Mouse (Mus musculus) embryonic facial prominence, embryonic 15.5 days (tissue): ENCODE measurements around the gene Cdh16. TPM values are rescaled to one million over a fixed set of nuclear protein-coding genes. Genes with fewer than 3 reads are reported as not detected.
A peak's percentile ranks its signal among the peaks of the same experiment; 100 is the strongest.
"Not testable (repeated sequence)": the region's sequence is repeated elsewhere in the genome, so short reads cannot be mapped to it uniquely, and the experiment has no call there.

Source experiments
- ATAC-seq: fragments of 200-750 bp; cut with Nextera tagmentation; 2 replicates; pipeline ENCODE4 v1.8.0; 2017; ENCODE audit warnings: low read depth, moderate TSS enrichment; ENCODE audit not compliant: insufficient number of reproducible peaks, low FRiP score, low TSS enrichment
- H3K27ac ChIP-seq: fragments of 300-500 bp; sonication (generic); replicated peaks from 2 replicates; pipeline ENCODE4 v1.5.1; 2015; ENCODE audit warnings: mild to moderate bottlenecking, inconsistent platforms
- H3K27me3 ChIP-seq: fragments of 300-500 bp; sonication (generic); 2 replicates; pipeline ENCODE4 v1.6.1; 2015; ENCODE audit warnings: inconsistent platforms
- H3K36me3 ChIP-seq: fragments of 300-500 bp; sonication (generic); 2 replicates; pipeline ENCODE4 v1.6.1; 2015; ENCODE audit warnings: mild to moderate bottlenecking, inconsistent platforms
- H3K4me1 ChIP-seq: fragments of 300-500 bp; sonication (generic); 2 replicates; pipeline ENCODE4 v1.6.1; 2015; ENCODE audit warnings: inconsistent platforms
- H3K4me2 ChIP-seq: fragments of 300-500 bp; sonication (generic); replicated peaks from 2 replicates; pipeline ENCODE4 v1.6.1; 2015; ENCODE audit warnings: mild to moderate bottlenecking, inconsistent platforms
- H3K4me3 ChIP-seq: fragments of 300-500 bp; sonication (generic); replicated peaks from 2 replicates; pipeline ENCODE4 v1.5.1; 2015; ENCODE audit warnings: mild to moderate bottlenecking, inconsistent platforms
- H3K9ac ChIP-seq: fragments of 300-500 bp; sonication (generic); 2 replicates; pipeline ENCODE4 v1.6.1; 2015; ENCODE audit warnings: inconsistent platforms
- H3K9me3 ChIP-seq: fragments of 300-500 bp; sonication (generic); replicated peaks from 2 replicates; pipeline ENCODE4 v1.6.1; 2016; ENCODE audit warnings: inconsistent platforms
- WGBS: fragments of 180-500 bp; shearing (Covaris S2); methylation state at CpG from one replicate; pipeline ENCODE4 v1.1.7; 2015; 5-methylcytosine and 5-hydroxymethylcytosine counted together
- polyA plus RNA-seq: library from polyadenylated mRNA; unstranded; fragments of >200 nt; fragmentation: Nextera tagmentation; extraction: Ambion mirVana; gene quantifications from 2 replicates; pipeline ENCODE4 v1.2.1, GENCODE M21; 2015

The Cdh16 gene
- 0.40 TPM in 1 of 2 replicates, not detected in the other for polyA plus RNA-seq

GRCm38 (mm10) chr8:104624161-104624560, at the start of gene Cdh16:
TSS of gene Cdh16 (minus strand) at chr8:104624396.
- no peak within 1 kb of the TSS for H3K9ac ChIP-seq
- no peak within 1 kb of the TSS for H3K4me2 ChIP-seq
- H3K27me3 ChIP-seq = peaks cover 2% of the 10 kb centered on the region; the same call in 1 of the 2 replicates
- WGBS = 70% methylated on average over 6 of the region's 6 CpGs
- ATAC-seq = no peak
- H3K4me3 ChIP-seq = no peak within 1 kb of the TSS
- H3K27ac ChIP-seq = no peak within 1 kb of the TSS
- H3K9me3 ChIP-seq = no peaks in the 10 kb centered on the region
- H3K36me3 ChIP-seq = no peaks in the 10 kb centered on the region
- no peaks in the 10 kb centered on the region for H3K4me1 ChIP-seq

GRCm38 (mm10) chr8:104655614-104656013, 31.4 kb upstream of the Cdh16 start:
- Histone ChIP-seq H3K9ac (no peak overlapping the region), H3K4me3 (no peak overlapping the region), H3K9me3 (no peaks in the 10 kb centered on the region), H3K27ac (no peak overlapping the region), H3K27me3 (no peaks in the 10 kb centered on the region), H3K4me2 (no peak overlapping the region), H3K36me3 (no peaks in the 10 kb centered on the region), H3K4me1 (no peaks in the 10 kb centered on the region)
- no peak for ATAC-seq
- 71% methylated on average over 4 of the region's 4 CpGs for WGBS

- Histone ChIP-seq H3K4me3 (no peak overlapping the region), H3K9ac (no peak overlapping the region), H3K4me1 (no peaks in the 10 kb centered on the region), H3K4me2 (no peak overlapping the region), H3K27me3 (no peaks in the 10 kb centered on the region), H3K36me3 (no peaks in the 10 kb centered on the region), H3K27ac (no peak overlapping the region), H3K9me3 (no peaks in the 10 kb centered on the region)
- no peak for ATAC-seq
- 1% methylated on average over 3 of the region's 3 CpGs for WGBS
These were observed 30.8 kb upstream of the Cdh16 start for GRCm38 (mm10) chr8:104654984-104655383.

GRCm38 (mm10) chr8:104644187-104644586, 20.0 kb upstream of the Cdh16 start:
- WGBS = 72% methylated on average over 3 of the region's 3 CpGs
- not testable (repeated sequence) for H3K27me3 ChIP-seq, H3K9ac ChIP-seq, ATAC-seq, H3K36me3 ChIP-seq, H3K9me3 ChIP-seq, H3K4me3 ChIP-seq, H3K4me2 ChIP-seq, H3K27ac ChIP-seq
- H3K4me1 ChIP-seq = peaks cover 18% of the 10 kb centered on the region

- WGBS = 65% methylated on average over 6 of the region's 6 CpGs
These were observed 18.1 kb upstream of the Cdh16 start for GRCm38 (mm10) chr8:104642324-104642654.

GRCm38 (mm10) chr8:104641426-104642323, 17.5 kb upstream of the Cdh16 start, which contains the start of gene Ciao2b:
TSS of gene Ciao2b (minus strand) at chr8:104641965.
- peak within 1 kb of the TSS; percentile 52; the same call in 1 of the 2 replicates for H3K27ac ChIP-seq
- H3K27me3 ChIP-seq = no peaks in the 10 kb centered on the region
- peak within 1 kb of the TSS; percentile 65 for H3K4me3 ChIP-seq
- peak; percentile 92 for ATAC-seq
- peaks cover 17% of the 10 kb centered on the region; the same call in 1 of the 2 replicates for H3K36me3 ChIP-seq
- no peaks in the 10 kb centered on the region for H3K9me3 ChIP-seq
- under 1% methylated on average over 66 of the region's 66 CpGs for WGBS
- peaks cover 18% of the 10 kb centered on the region for H3K4me1 ChIP-seq
- H3K9ac ChIP-seq = peak within 1 kb of the TSS; percentile 75
- H3K4me2 ChIP-seq = peak within 1 kb of the TSS; percentile 89

More at GRCm38 (mm10) chr8:104642324-104642654, 18.1 kb upstream of the Cdh16 start:
- Histone ChIP-seq H3K4me2 (peak overlapping the region; percentile 89), H3K9ac (peak overlapping the region; percentile 75; the same call in 1 of the 2 replicates), H3K4me3 (peak overlapping the region; percentile 65), H3K9me3 (no peaks in the 10 kb centered on the region), H3K27me3 (no peaks in the 10 kb centered on the region), H3K36me3 (peaks cover 17% of the 10 kb centered on the region; the same call in 1 of the 2 replicates), H3K4me1 (peaks cover 18% of the 10 kb centered on the region), H3K27ac (no peak overlapping the region)
- no peak for ATAC-seq

- H3K4me3 ChIP-seq = peak overlapping the region; percentile 65
- H3K27me3 ChIP-seq = no peaks in the 10 kb centered on the region
- 6% methylated on average over 25 of the region's 25 CpGs for WGBS
- H3K9me3 ChIP-seq = no peaks in the 10 kb centered on the region
- H3K27ac ChIP-seq = 0 out of 2 replicates have a peak overlapping the region, but pooled peaks have one; percentile 52
- peaks cover 17% of the 10 kb centered on the region; the same call in 1 of the 2 replicates for H3K36me3 ChIP-seq
- peaks cover 18% of the 10 kb centered on the region for H3K4me1 ChIP-seq
- H3K9ac ChIP-seq = peak overlapping the region; percentile 75
- H3K4me2 ChIP-seq = peak overlapping the region; percentile 89
- ATAC-seq = no peak
These were observed 16.7 kb upstream of the Cdh16 start for GRCm38 (mm10) chr8:104640831-104641370.

GRCm38 (mm10) chr8:104640241-104640640, 16.0 kb upstream of the Cdh16 start:
- Histone ChIP-seq H3K4me3 (peak overlapping the region; percentile 65), H3K4me1 (peaks cover 18% of the 10 kb centered on the region), H3K9me3 (no peaks in the 10 kb centered on the region), H3K9ac (peak overlapping the region; percentile 75; the same call in 1 of the 2 replicates), H3K27me3 (no peaks in the 10 kb centered on the region), H3K27ac (no peak overlapping the region), H3K36me3 (peaks cover 24% of the 10 kb centered on the region; the same call in 1 of the 2 replicates), H3K4me2 (peak overlapping the region; percentile 89)
- ATAC-seq = no peak
- WGBS = 86% methylated on average over 7 of the region's 7 CpGs

GRCm38 (mm10) chr8:104638010-104638409, 13.8 kb upstream of the Cdh16 start:
- peaks cover 28% of the 10 kb centered on the region; the same call in 1 of the 2 replicates for H3K36me3 ChIP-seq
- WGBS = 89% methylated on average over 6 of the region's 6 CpGs

GRCm38 (mm10) chr8:104635004-104635710, 11.0 kb upstream of the Cdh16 start:
- Histone ChIP-seq H3K4me2 (no peak overlapping the region), H3K4me1 (peaks cover 21% of the 10 kb centered on the region), H3K9ac (no peak overlapping the region), H3K4me3 (no peak overlapping the region), H3K27ac (no peak overlapping the region), H3K9me3 (no peaks in the 10 kb centered on the region), H3K27me3 (peaks cover 12% of the 10 kb centered on the region), H3K36me3 (peaks cover 28% of the 10 kb centered on the region; the same call in 1 of the 2 replicates)
- no peak for ATAC-seq
- WGBS = 83% methylated on average over 3 of the region's 3 CpGs

More at GRCm38 (mm10) chr8:104638010-104638409, 13.8 kb upstream of the Cdh16 start:
- Histone ChIP-seq H3K9ac (no peak overlapping the region), H3K27me3 (no peaks in the 10 kb centered on the region), H3K4me2 (no peak overlapping the region), H3K4me1 (peaks cover 18% of the 10 kb centered on the region), H3K27ac (no peak overlapping the region), H3K9me3 (no peaks in the 10 kb centered on the region), H3K4me3 (no peak overlapping the region)
- ATAC-seq = no peak
